Mouse (Mus musculus) forebrain, embryonic 14.5 days (tissue): ENCODE results near the gene Slc38a7. TPM values are rescaled to one million over a fixed set of nuclear protein-coding genes. Genes with fewer than 3 reads are reported as not detected.

Experiments
- polyA plus RNA-seq: library from polyadenylated mRNA; unstranded; fragments of >200 nt; fragmentation: Nextera tagmentation; extraction: Ambion mirVana; gene quantifications from 2 replicates; pipeline ENCODE4 v1.2.1, GENCODE M21; 2014

Slc38a7 gene
- polyA plus RNA-seq, 1 experiment from 2014 or later: 27.5 TPM

Other genes starting within 250 kb of the Slc38a7 start
- gene Gins3, start 220.1 kb downstream of the Slc38a7 start, polyA plus RNA-seq: 11.5 and 13.3 TPM in 2 replicates
- 154 and 209 TPM in 2 replicates for gene Ndrg4, start 176.6 kb downstream of the Slc38a7 start, polyA plus RNA-seq
- 26.0 and 26.2 TPM in 2 replicates for gene Setd6, start 137.7 kb downstream of the Slc38a7 start, polyA plus RNA-seq
- 63.0 and 66.4 TPM in 2 replicates for gene Cnot1, start 46.1 kb downstream of the Slc38a7 start, polyA plus RNA-seq
- 271 and 294 TPM in 2 replicates for gene Sap18b, start 28.2 kb downstream of the Slc38a7 start, polyA plus RNA-seq
- gene Got2, start 35.0 kb upstream of the Slc38a7 start, polyA plus RNA-seq: 107 and 116 TPM in 2 replicates